Mouse (Mus musculus) embryonic fibroblast, embryonic 13.5 days (primary cell): ENCODE measurements around the gene Ssbp2.

Experiments used
- CTCF ChIP-seq: IDR thresholded peaks from 2 replicates; pipeline ENCODE4 v1.5.1; 2011; ENCODE audit warnings: mild to moderate bottlenecking, control low read depth, low read length, moderate library complexity, borderline replicate concordance; ENCODE audit not compliant: insufficient read depth
- POLR2A ChIP-seq: IDR thresholded peaks from 2 replicates; pipeline ENCODE4 v1.6.1; 2011; ENCODE audit warnings: low read depth, mild to moderate bottlenecking, control low read depth, low read length, moderate library complexity

GRCm38 (mm10) chr13:91564755-91565154 lies 104.7 kb downstream of the Ssbp2 start:
- no peak for TF ChIP-seq POLR2A
- TF ChIP-seq CTCF = no peak
